Mouse (Mus musculus) cerebellum, adult 11-12 months (tissue): ENCODE data around the gene Cavin1.

Experiments used
- DNase-seq: peaks from one replicate; pipeline ENCODE4 v3.0.0; 2022

The Cavin1 gene

DNA sequence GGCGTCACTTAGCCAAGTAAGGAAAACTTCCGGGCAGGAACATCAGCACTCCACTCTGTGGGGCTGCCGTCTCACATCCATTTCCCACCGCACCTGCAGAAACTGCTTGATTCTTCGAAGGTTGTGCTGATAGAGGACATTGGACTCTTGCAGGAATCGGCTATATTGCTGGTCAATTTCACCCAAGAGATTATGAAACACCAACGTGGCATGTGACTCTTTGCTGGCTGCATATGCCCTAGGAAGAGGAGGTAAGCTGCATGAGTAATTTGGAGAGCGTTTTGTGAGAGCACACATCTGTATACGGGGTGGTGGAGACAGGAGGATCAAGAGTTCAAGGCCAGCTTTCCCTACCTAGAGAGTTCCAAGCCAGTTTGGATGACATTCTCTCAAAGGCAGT, 62.1 kb downstream of the Cavin1 start:
- no peak for DNase-seq

DNA sequence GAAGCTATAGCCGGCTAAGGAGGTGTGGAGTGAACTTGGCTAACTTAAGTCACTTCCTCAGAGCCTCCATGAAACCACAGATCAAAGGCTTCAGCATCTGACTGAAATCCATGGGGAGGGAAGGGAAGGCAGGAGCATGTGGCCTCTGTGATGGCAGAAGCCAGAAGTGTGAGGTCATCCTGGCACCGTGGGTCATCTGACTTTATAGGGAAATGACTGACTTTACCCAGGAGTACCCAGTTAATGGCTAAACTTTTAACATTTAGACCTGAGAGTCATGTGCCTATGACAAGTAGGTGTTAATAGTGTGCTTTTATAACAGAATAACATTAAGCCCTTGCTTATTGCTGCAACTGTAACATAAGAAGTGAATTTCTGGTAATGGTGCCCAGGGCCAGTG, 62.6 kb downstream of the Cavin1 start:
- no peak for DNase-seq

- DNase-seq, result no peak
Observed at GRCm38 (mm10) chr11:100906885-100907284, 63.8 kb downstream of the Cavin1 start.
